Mouse (Mus musculus): ENCODE data around the gene Arhgap24. TPM values are rescaled to one million over a fixed set of nuclear protein-coding genes. Genes with fewer than 3 reads are reported as not detected.

Gene Arhgap24
- polyA plus RNA-seq, 1 experiment from 2014 or later = 15.0 TPM

- H3K9ac ChIP-seq (ENCODE audit: low read depth, low read length) = no peak overlapping the region
These were observed 97.2 kb downstream of the Arhgap24 start for GRCm38 (mm10) chr5:102578431-102578830.

GRCm38 (mm10) chr5:102582864-102583410 is 101.7 kb downstream of the Arhgap24 start:
- Histone ChIP-seq H3K36me3 (ENCODE audit: control insufficient read depth, insufficient read depth, low read length) (no peaks in the 10 kb centered on the region), H3K9ac (ENCODE audit: low read depth, low read length) (no peak overlapping the region), H3K27ac (ENCODE audit: low read depth, low read length) (no peak overlapping the region), H3K9me3 (ENCODE audit: control insufficient read depth, low read length) (no peaks in the 10 kb centered on the region), H3K27me3 (replicated peaks; ENCODE audit: control insufficient read depth, insufficient read depth, low read length) (no peaks in the 10 kb centered on the region), H3K4me3 (ENCODE audit: low read length) (no peak overlapping the region), H3K4me2 (ENCODE audit: low read length) (no peak overlapping the region), H3K4me1 (ENCODE audit: control insufficient read depth, insufficient read depth, low read depth, low read length) (no peaks in the 10 kb centered on the region)
- WGBS = 74% methylated on average over 6 of the region's 6 CpGs
- no peak for ATAC-seq

More at GRCm38 (mm10) chr5:102578431-102578830, 97.2 kb downstream of the Arhgap24 start:
- H3K4me2 ChIP-seq (ENCODE audit: low read length) = no peak overlapping the region
- H3K36me3 ChIP-seq (ENCODE audit: control insufficient read depth, insufficient read depth, low read length) = no peaks in the 10 kb centered on the region
- H3K4me3 ChIP-seq (ENCODE audit: low read length) = no peak overlapping the region
- 76% methylated on average over 8 of the region's 8 CpGs for WGBS
- no peaks in the 10 kb centered on the region for H3K27me3 ChIP-seq (replicated peaks; ENCODE audit: control insufficient read depth, insufficient read depth, low read length)
- H3K27ac ChIP-seq (ENCODE audit: low read depth, low read length) = no peak overlapping the region
- ATAC-seq = no peak
- peaks cover 5% of the 10 kb centered on the region for H3K9me3 ChIP-seq (ENCODE audit: control insufficient read depth, low read length)
- H3K4me1 ChIP-seq (ENCODE audit: control insufficient read depth, insufficient read depth, low read depth, low read length) = no peaks in the 10 kb centered on the region

- Histone ChIP-seq H3K27me3 (replicated peaks; ENCODE audit: control insufficient read depth, insufficient read depth, low read length) (no peaks in the 10 kb centered on the region), H3K36me3 (ENCODE audit: control insufficient read depth, insufficient read depth, low read length) (no peaks in the 10 kb centered on the region), H3K4me1 (ENCODE audit: control insufficient read depth, insufficient read depth, low read depth, low read length) (no peaks in the 10 kb centered on the region), H3K9ac (ENCODE audit: low read depth, low read length) (no peak overlapping the region), H3K27ac (ENCODE audit: low read depth, low read length) (no peak overlapping the region), H3K9me3 (ENCODE audit: control insufficient read depth, low read length) (no peaks in the 10 kb centered on the region), H3K4me2 (ENCODE audit: low read length) (no peak overlapping the region), H3K4me3 (ENCODE audit: low read length) (no peak overlapping the region)
- 88% methylated on average over 1 of the region's 1 CpGs for WGBS
- no peak for ATAC-seq
These were observed 110.2 kb downstream of the Arhgap24 start for GRCm38 (mm10) chr5:102591422-102591821.

- ATAC-seq = no peak
- Histone ChIP-seq H3K9me3 (ENCODE audit: control insufficient read depth, low read length) (no peaks in the 10 kb centered on the region), H3K36me3 (ENCODE audit: control insufficient read depth, insufficient read depth, low read length) (no peaks in the 10 kb centered on the region), H3K27me3 (replicated peaks; ENCODE audit: control insufficient read depth, insufficient read depth, low read length) (no peaks in the 10 kb centered on the region), H3K4me3 (ENCODE audit: low read length) (no peak overlapping the region), H3K27ac (ENCODE audit: low read depth, low read length) (no peak overlapping the region), H3K4me2 (ENCODE audit: low read length) (no peak overlapping the region), H3K9ac (ENCODE audit: low read depth, low read length) (no peak overlapping the region), H3K4me1 (ENCODE audit: control insufficient read depth, insufficient read depth, low read depth, low read length) (no peaks in the 10 kb centered on the region)
- 40% methylated on average over 2 of the region's 2 CpGs for WGBS
These were observed 111.9 kb downstream of the Arhgap24 start for GRCm38 (mm10) chr5:102593058-102593457.

- H3K4me3 ChIP-seq (ENCODE audit: low read length) = no peak overlapping the region
- H3K4me2 ChIP-seq (ENCODE audit: low read length) = no peak overlapping the region
- 85% methylated on average over 1 of the region's 1 CpGs for WGBS
- H3K27ac ChIP-seq (ENCODE audit: low read depth, low read length) = no peak overlapping the region
- no peaks in the 10 kb centered on the region for H3K36me3 ChIP-seq (ENCODE audit: control insufficient read depth, insufficient read depth, low read length)
- H3K27me3 ChIP-seq (replicated peaks; ENCODE audit: control insufficient read depth, insufficient read depth, low read length) = no peaks in the 10 kb centered on the region
- H3K4me1 ChIP-seq (ENCODE audit: control insufficient read depth, insufficient read depth, low read depth, low read length) = no peaks in the 10 kb centered on the region
- no peak overlapping the region for H3K9ac ChIP-seq (ENCODE audit: low read depth, low read length)
- H3K9me3 ChIP-seq (ENCODE audit: control insufficient read depth, low read length) = no peaks in the 10 kb centered on the region
- no peak for ATAC-seq
These were observed 117.9 kb downstream of the Arhgap24 start for GRCm38 (mm10) chr5:102599102-102599501.

- no peak overlapping the region for H3K4me2 ChIP-seq (ENCODE audit: low read length)
- no peaks in the 10 kb centered on the region for H3K4me1 ChIP-seq (ENCODE audit: control insufficient read depth, insufficient read depth, low read depth, low read length)
- 84% methylated on average over 3 of the region's 3 CpGs for WGBS
- ATAC-seq = no peak
- H3K4me3 ChIP-seq (ENCODE audit: low read length) = no peak overlapping the region
- H3K9ac ChIP-seq (ENCODE audit: low read depth, low read length) = no peak overlapping the region
- H3K9me3 ChIP-seq (ENCODE audit: control insufficient read depth, low read length) = no peaks in the 10 kb centered on the region
- no peaks in the 10 kb centered on the region for H3K36me3 ChIP-seq (ENCODE audit: control insufficient read depth, insufficient read depth, low read length)
- no peak overlapping the region for H3K27ac ChIP-seq (ENCODE audit: low read depth, low read length)
- H3K27me3 ChIP-seq (replicated peaks; ENCODE audit: control insufficient read depth, insufficient read depth, low read length) = no peaks in the 10 kb centered on the region
These were observed 132.4 kb downstream of the Arhgap24 start for GRCm38 (mm10) chr5:102613571-102613970.

GRCm38 (mm10) chr5:102614081-102614480 is 132.9 kb downstream of the Arhgap24 start:
- H3K36me3 ChIP-seq (ENCODE audit: control insufficient read depth, insufficient read depth, low read length) = no peaks in the 10 kb centered on the region
- H3K27me3 ChIP-seq (replicated peaks; ENCODE audit: control insufficient read depth, insufficient read depth, low read length) = no peaks in the 10 kb centered on the region
- H3K4me1 ChIP-seq (ENCODE audit: control insufficient read depth, insufficient read depth, low read depth, low read length) = no peaks in the 10 kb centered on the region
- H3K9me3 ChIP-seq (ENCODE audit: control insufficient read depth, low read length) = no peaks in the 10 kb centered on the region
- H3K27ac ChIP-seq (ENCODE audit: low read depth, low read length) = no peak overlapping the region
- no peak for ATAC-seq
- no peak overlapping the region for H3K9ac ChIP-seq (ENCODE audit: low read depth, low read length)
- H3K4me3 ChIP-seq (ENCODE audit: low read length) = no peak overlapping the region
- H3K4me2 ChIP-seq (ENCODE audit: low read length) = no peak overlapping the region
- 93% methylated on average over 2 of the region's 2 CpGs for WGBS

GRCm38 (mm10) chr5:102615249-102615648 is 134.1 kb downstream of the Arhgap24 start:
- Histone ChIP-seq H3K9ac (ENCODE audit: low read depth, low read length) (no peak overlapping the region), H3K27ac (ENCODE audit: low read depth, low read length) (no peak overlapping the region), H3K4me3 (ENCODE audit: low read length) (no peak overlapping the region), H3K4me1 (ENCODE audit: control insufficient read depth, insufficient read depth, low read depth, low read length) (no peaks in the 10 kb centered on the region), H3K9me3 (ENCODE audit: control insufficient read depth, low read length) (no peaks in the 10 kb centered on the region), H3K4me2 (ENCODE audit: low read length) (no peak overlapping the region), H3K36me3 (ENCODE audit: control insufficient read depth, insufficient read depth, low read length) (no peaks in the 10 kb centered on the region), H3K27me3 (replicated peaks; ENCODE audit: control insufficient read depth, insufficient read depth, low read length) (no peaks in the 10 kb centered on the region)
- WGBS = 98% methylated on average over 6 of the region's 6 CpGs
- ATAC-seq = no peak

- Histone ChIP-seq H3K4me1 (ENCODE audit: control insufficient read depth, insufficient read depth, low read depth, low read length) (no peaks in the 10 kb centered on the region), H3K27me3 (replicated peaks; ENCODE audit: control insufficient read depth, insufficient read depth, low read length) (no peaks in the 10 kb centered on the region), H3K9me3 (ENCODE audit: control insufficient read depth, low read length) (no peaks in the 10 kb centered on the region), H3K4me2 (ENCODE audit: low read length) (no peak overlapping the region), H3K4me3 (ENCODE audit: low read length) (no peak overlapping the region), H3K36me3 (ENCODE audit: control insufficient read depth, insufficient read depth, low read length) (no peaks in the 10 kb centered on the region), H3K27ac (ENCODE audit: low read depth, low read length) (no peak overlapping the region), H3K9ac (ENCODE audit: low read depth, low read length) (no peak overlapping the region)
- no peak for ATAC-seq
- WGBS = 79% methylated on average over 1 of the region's 1 CpGs
These were observed 139.8 kb downstream of the Arhgap24 start for GRCm38 (mm10) chr5:102621036-102621435.
